Mouse (Mus musculus): ENCODE results near the gene Ston2.
"Not testable (repeated sequence)": the region's sequence is repeated elsewhere in the genome, so short reads cannot be mapped to it uniquely, and the experiment has no call there.

Ston2 gene

GRCm38 (mm10) chr12:91588670-91589541, 199.3 kb downstream of the Ston2 start:
- DNase-seq, result peak; percentile 30 to 32

- peak; percentile 80 to 93 for DNase-seq
These were observed 200.0 kb downstream of the Ston2 start for GRCm38 (mm10) chr12:91588176-91588669.

GRCm38 (mm10) chr12:91587491-91588033, 200.6 kb downstream of the Ston2 start:
- no peak for DNase-seq

- no peak for DNase-seq
These were observed 201.1 kb downstream of the Ston2 start for GRCm38 (mm10) chr12:91587077-91587476.

GRCm38 (mm10) chr12:91585815-91586214, 202.4 kb downstream of the Ston2 start:
- DNase-seq, result not testable (repeated sequence)

- DNase-seq, result no peak
These were observed 203.0 kb downstream of the Ston2 start for GRCm38 (mm10) chr12:91585206-91585605.

- DNase-seq, result no peak
These were observed 204.8 kb downstream of the Ston2 start for GRCm38 (mm10) chr12:91583409-91583808.
